Mouse (Mus musculus) left cerebral cortex, postnatal 4 days (tissue): Measurements from ENCODE around the gene Nqo1. TPM values are rescaled to one million over a fixed set of nuclear protein-coding genes. Genes with fewer than 3 reads are reported as not detected.

ENCODE experiments used
- DNase-seq: peaks from one replicate; pipeline ENCODE4 v3.0.0-alpha.2; 2022
- intact Hi-C: fragments of 180-260 bp; cut with DNase I; formaldehyde crosslinking; loops from one replicate; pipeline ENCODE4 v1.15.1; 2025
- total RNA-seq, 2 experiments: library from RNA; stranded (reverse); gene quantifications; 2 replicates each; pipeline ENCODE4 v1.2.3; 2021

Nqo1 gene
- total RNA-seq: 1 to 10 TPM; 2.5 to 2.7 TPM

- intact Hi-C loops: no loop called here
- peak; percentile 69 for DNase-seq
Measured at GRCm38 (mm10) chr8:107403038-107403781, at the start of gene Nqo1. Gene Nqo1, minus strand, starts transcription at chr8:107403206.

DNA sequence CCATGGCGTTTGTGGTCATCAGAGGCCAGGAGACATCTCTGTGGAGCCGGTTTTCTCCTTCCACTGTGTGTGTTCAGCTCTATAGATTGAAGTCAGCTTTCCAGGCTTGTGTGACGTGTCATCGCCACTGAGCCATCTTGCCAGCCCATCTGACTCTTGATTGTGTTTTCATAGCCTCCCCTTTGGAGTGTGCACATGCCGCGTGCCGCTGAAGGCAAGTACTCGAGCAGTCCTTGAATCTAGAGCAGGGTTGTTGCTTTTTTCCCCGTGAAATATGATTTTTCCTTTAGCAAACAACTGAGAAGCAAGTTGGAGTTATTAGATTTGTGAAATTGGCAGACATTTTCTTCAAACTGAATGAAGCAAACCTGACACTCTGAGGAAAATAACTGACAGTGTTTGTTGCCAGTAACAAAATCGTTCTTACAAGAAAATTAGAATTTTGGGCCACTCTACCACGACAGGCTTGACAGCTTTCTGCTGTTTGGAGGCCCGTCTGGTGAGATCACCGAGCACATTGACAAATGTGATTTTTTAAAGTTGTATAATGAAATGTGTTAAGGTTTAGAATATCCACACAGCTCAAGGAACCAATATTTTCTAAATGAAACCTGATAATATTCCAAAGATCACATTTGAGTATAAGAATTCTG is 48.5 kb upstream of the Nqo1 start:
- intact Hi-C loops: no loop called here
- DNase-seq: no peak

- intact Hi-C loops: no loop called here
- no peak for DNase-seq
Measured at GRCm38 (mm10) chr8:107449655-107450054, 46.6 kb upstream of the Nqo1 start.

DNA sequence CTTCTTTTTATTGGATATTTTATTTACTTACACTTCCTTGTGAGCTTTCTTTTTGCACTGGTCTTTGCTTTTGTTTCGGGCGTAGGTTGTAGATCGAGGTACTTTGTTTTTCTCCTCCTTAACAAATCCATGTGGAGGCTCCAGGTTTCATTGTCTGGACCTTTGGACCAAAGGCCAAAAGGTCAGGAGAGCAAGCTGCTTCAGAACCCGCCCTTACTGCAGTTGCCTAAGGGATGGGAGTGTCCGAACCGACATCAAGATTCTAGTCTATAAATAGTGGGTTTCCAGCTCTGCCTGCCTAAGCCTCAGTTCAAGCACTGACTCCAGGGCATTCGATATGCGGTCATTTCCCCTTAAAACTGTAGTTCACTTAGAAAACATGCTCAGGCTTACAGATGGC is 46.1 kb upstream of the Nqo1 start:
- intact Hi-C loops: no loop called here
- no peak for DNase-seq

GRCm38 (mm10) chr8:107448382-107448889 is 45.4 kb upstream of the Nqo1 start:
- DNase-seq: no peak
- intact Hi-C loops: no loop called here

DNA sequence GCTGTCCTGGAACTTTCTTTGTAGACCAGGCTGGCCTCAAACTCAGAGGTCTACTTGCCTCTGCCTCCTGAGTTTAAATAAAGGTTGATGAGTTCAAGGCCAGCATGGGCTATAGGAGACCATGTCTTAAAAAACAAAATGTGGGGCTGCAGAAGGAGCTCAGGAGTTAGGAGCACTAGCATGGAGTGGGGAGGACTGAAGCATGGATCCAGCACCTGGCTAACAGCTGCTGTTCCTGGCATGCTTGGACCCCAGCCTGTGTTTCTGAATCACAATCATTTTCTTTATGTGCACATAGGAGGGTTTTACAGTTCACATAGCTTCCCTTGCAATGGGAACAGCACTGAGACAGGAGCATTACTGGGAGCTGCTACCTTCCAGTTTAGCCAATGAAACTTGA is 44.7 kb upstream of the Nqo1 start:
- no peak for DNase-seq

GRCm38 (mm10) chr8:107444626-107445025 is 41.6 kb upstream of the Nqo1 start:
- DNase-seq: no peak
- intact Hi-C loops: no loop called here

More for the DNA sequence above, 44.7 kb upstream of the Nqo1 start:
- intact Hi-C loops: no loop called here

- no peak for DNase-seq
Measured at GRCm38 (mm10) chr8:107439880-107440625, 37.0 kb upstream of the Nqo1 start.

DNA sequence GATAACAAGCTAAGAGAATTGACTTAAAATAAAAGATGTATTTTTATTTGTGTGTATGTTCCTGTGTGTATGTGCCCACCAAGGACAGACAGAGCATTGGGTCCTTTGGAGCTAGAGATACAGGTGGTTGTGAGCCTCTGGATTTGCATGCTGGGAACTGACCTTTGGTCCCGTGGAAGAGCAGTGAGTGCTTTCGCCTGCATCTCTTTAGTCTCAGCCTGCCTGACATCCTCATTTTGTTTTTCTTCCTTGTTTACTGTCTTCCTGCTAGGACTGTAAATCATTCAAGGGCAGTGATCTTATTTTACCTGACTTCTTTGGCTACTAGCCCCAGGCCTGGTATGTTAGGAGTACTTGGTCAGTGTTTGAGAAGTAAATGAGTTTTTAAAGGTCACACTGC is 34.7 kb upstream of the Nqo1 start:
- intact Hi-C loops: no loop called here
- DNase-seq: no peak

More at GRCm38 (mm10) chr8:107439880-107440625, 37.0 kb upstream of the Nqo1 start:
- intact Hi-C loops: no loop called here

DNA sequence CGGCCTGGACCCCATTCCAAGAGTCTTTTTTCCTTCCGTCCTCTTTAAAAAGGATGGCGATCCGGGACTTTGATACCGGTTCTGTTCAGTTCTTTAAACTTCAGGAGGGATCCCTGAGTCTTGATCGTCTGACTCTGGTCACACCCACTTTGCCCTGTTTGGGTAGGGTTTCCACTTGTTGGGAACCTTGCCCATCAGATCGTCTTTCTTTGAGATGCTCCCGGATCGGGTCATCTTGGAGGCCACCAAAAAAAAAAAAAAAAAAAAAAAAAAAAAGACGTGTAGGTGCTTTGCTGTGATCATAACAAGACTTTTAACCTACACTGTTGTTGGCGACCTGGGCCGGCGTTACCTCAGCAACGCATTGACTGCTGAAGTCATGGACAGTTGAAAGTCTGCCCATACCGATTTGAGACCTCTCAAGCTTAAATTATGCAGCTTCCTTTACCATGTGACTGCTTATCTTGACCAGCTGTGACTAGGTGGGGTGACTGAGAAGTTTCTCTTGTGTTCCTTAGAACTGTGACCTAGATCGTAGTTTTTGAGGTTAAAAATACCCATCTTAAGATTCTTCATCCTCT is 33.9 kb upstream of the Nqo1 start:
- intact Hi-C loops: no loop called here
- DNase-seq: no peak

DNA sequence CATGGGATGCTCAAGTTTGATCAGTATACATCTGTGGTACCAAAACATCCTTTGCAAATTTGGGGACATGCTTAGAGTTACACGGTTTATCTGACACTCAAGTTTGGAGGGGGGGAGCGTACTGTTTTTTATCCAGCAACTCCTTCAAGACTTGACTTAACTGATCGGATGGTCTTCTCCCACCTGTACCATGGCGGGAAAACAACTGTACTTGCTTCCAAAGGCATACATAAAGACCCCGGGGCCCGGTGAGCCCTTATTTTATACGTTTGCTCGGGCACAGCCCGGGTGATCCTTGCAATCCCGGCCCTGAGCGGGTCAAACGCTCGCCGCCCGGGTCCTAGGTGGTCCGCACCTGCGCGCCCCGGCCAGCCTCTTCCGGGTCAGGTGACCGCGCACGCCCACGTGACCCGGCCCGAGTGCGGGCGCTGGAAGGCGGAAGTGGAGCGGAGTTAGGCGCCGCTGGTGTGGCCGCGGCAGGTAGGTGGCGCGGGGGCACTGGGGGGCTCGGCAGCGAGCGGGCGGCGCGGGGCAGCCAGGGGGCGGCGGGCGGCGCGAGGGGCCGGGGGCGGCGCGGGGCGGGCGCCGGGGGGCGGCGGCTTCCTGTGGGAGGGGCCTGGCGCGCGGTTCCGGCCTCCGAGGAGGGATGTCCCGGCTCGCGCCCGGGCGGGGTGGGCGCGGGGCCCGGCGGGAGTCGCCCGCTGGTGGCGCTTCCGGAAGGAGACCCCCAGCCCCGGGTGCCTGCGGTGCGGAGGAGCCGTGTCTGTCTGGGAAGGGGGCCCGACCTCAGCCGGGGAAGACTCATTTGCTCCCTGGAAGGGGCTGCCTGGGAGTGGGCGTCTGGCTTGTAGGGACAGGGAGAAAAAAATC is 33.2 kb upstream of the Nqo1 start, which contains the start of gene Wwp2:
TSS of gene Wwp2 (plus strand) at position 404 of the 870 bp plus-strand sequence.
- intact Hi-C loops: no loop called here
- DNase-seq: peak; percentile 76

GRCm38 (mm10) chr8:107435421-107435961 is 32.5 kb upstream of the Nqo1 start:
- no peak for DNase-seq
- intact Hi-C loops: no loop called here

- no peak for DNase-seq
Measured at GRCm38 (mm10) chr8:107430821-107431220, 27.8 kb upstream of the Nqo1 start.

GRCm38 (mm10) chr8:107425230-107425597 is 22.2 kb upstream of the Nqo1 start:
- no peak for DNase-seq
- intact Hi-C loops: no loop called here

More at GRCm38 (mm10) chr8:107430821-107431220, 27.8 kb upstream of the Nqo1 start:
- intact Hi-C loops: no loop called here

DNA sequence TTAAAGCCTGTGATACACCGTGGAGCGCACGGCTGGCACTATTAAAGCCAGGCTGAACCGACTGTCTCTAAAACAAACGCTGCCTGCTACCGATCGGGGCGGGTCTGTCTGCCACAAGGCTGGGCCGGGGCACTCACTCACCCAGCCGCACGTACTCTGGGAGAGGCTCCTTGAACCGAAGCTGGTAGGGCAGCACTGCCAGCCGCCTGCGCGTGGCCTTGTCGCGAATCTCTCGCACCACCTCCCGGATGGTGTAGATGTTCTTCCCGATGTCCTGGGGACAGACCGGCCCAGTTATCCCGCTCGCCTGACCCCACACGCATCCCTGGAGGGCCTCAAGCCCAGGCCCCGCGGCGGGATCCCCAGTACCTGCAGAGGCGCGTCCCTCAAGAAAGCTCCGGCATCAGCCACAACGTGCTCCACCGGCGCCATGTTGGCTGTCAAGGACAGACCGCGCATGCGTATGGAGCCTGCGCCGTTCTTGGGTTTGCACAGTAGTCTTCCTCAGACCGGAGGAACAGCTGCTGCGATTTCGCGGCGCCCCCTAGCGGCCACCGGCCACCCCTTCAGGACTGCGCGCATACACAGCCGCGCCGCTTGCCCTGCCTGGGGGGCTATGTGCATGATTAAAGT is 21.7 kb upstream of the Nqo1 start, which contains the start of gene Nob1:
TSS of gene Nob1 (minus strand) at position 455 of the 633 bp plus-strand sequence.
- intact Hi-C loops: no loop called here
- DNase-seq: peak; percentile 98

- intact Hi-C loops: no loop called here
- DNase-seq: no peak
Measured at GRCm38 (mm10) chr8:107424176-107424575, 21.2 kb upstream of the Nqo1 start.

DNA sequence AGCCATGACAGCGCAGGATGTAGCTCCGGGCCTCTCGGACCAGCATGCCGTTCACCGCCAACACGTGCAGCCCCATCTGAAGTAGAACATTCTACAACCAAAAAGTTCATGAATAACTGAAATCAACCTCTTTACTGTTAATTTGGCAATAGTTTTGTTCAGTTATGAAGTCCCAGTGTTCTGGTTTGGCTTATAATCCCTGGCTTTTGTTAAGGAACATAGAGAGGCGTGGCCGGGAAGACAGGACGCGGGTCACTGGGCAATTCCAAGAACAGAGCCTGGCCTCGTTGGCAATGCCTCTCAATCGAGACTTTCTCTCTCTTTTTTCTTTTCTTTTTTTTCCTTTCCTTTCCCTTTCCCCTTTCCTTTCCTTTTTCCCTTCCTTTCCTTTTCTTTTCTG is 14.0 kb upstream of the Nqo1 start:
- intact Hi-C loops: no loop called here
- DNase-seq: no peak

GRCm38 (mm10) chr8:107413881-107414280 is 10.9 kb upstream of the Nqo1 start:
- DNase-seq: no peak

GRCm38 (mm10) chr8:107412552-107412951 is 9.5 kb upstream of the Nqo1 start:
- intact Hi-C loops: no loop called here
- no peak for DNase-seq

More at GRCm38 (mm10) chr8:107413881-107414280, 10.9 kb upstream of the Nqo1 start:
- intact Hi-C loops: no loop called here
